In genomic region chr9:61702280-61702966, GRCm38 (mm10) we compare ENCODE assay signal across 8 mouse cellular contexts.
A peak's percentile ranks its signal among the peaks of the same experiment; 100 is the strongest.
DNase-seq lines count a peak whose midpoint lies in the region; ATAC-seq and TF ChIP-seq lines count a peak whose summit lies in the region.

No protein-coding gene starts in this region.

- no peaks in the 10 kb centered on the region for H3K36me3 ChIP-seq in embryonic facial prominence, embryonic 14.5 days (ENCODE audit: control insufficient read depth, insufficient read depth, low read length)
- H3K36me3 ChIP-seq in hindbrain, embryonic 12.5 days, result no peaks in the 10 kb centered on the region

- peaks cover 9% of the 10 kb centered on the region; the same call in 1 of the 2 replicates for H3K27me3 ChIP-seq in embryonic facial prominence, embryonic 14.5 days (replicated peaks; ENCODE audit: control insufficient read depth, insufficient read depth, low read length)
- H3K27me3 ChIP-seq in hindbrain, embryonic 12.5 days, result peaks cover 27% of the 10 kb centered on the region

- ATAC-seq in embryonic facial prominence, embryonic 14.5 days (ENCODE audit: low read depth), result peak; percentile 62; the same call in 1 of the 2 replicates
- ATAC-seq in hindbrain, embryonic 12.5 days (ENCODE audit: low FRiP score), result no peak

- H3K4me3 ChIP-seq in layer of hippocampus, adult 2 months, result no peak overlapping the region
- no peak overlapping the region for H3K4me3 ChIP-seq in embryonic facial prominence, embryonic 14.5 days (ENCODE audit: low read depth, low read length)
- H3K4me3 ChIP-seq in hindbrain, embryonic 12.5 days, result no peak overlapping the region

- no peak overlapping the region for H3K9ac ChIP-seq in embryonic facial prominence, embryonic 14.5 days (ENCODE audit: low read depth, low read length)
- H3K9ac ChIP-seq in hindbrain, embryonic 12.5 days, result no peak overlapping the region

- peaks cover 39% of the 10 kb centered on the region for H3K4me1 ChIP-seq in embryonic facial prominence, embryonic 14.5 days (ENCODE audit: control insufficient read depth, insufficient read depth, low read length)
- peaks cover 3% of the 10 kb centered on the region; the same call in 1 of the 2 replicates for H3K4me1 ChIP-seq in hindbrain, embryonic 12.5 days

- no peak for TF ChIP-seq CTCF in layer of hippocampus, adult 2 months (conservative IDR thresholded peaks at IDR 0.05)

- no peaks in the 10 kb centered on the region for H3K9me3 ChIP-seq in embryonic facial prominence, embryonic 14.5 days (ENCODE audit: control insufficient read depth, low read length)
- no peaks in the 10 kb centered on the region for H3K9me3 ChIP-seq in hindbrain, embryonic 12.5 days (replicated peaks)

- peak overlapping the region; percentile 21 for H3K4me2 ChIP-seq in embryonic facial prominence, embryonic 14.5 days (ENCODE audit: low read depth, low read length)
- H3K4me2 ChIP-seq in hindbrain, embryonic 12.5 days (replicated peaks), result no peak overlapping the region

- WGBS in embryonic facial prominence, embryonic 14.5 days, result 48% methylated on average over 22 of the region's 22 CpGs
- WGBS in hindbrain, embryonic 12.5 days, result 76% methylated on average over 22 of the region's 22 CpGs

- no peak overlapping the region for H3K27ac ChIP-seq in layer of hippocampus, adult 2 months
- H3K27ac ChIP-seq in embryonic facial prominence, embryonic 14.5 days (replicated peaks; ENCODE audit: low read depth, low read length), result peak overlapping the region; percentile 61
- no peak overlapping the region for H3K27ac ChIP-seq in hindbrain, embryonic 12.5 days

- peak; percentile 75 for DNase-seq in layer of hippocampus, adult 9-11 months
- DNase-seq in layer of hippocampus, adult 2 months (ENCODE audit: low spot score in 2 of 2), result no peak
- peak; percentile 93 for DNase-seq in embryonic facial prominence, embryonic 14.5 days (ENCODE audit: low spot score)
- DNase-seq in lung, postnatal 36 days, result peak; percentile 72
- DNase-seq in thymus, postnatal 36 days, result peak; percentile 52 to 63
- DNase-seq in frontal cortex, postnatal 36 days (ENCODE audit: low spot score in 2 of 2), result no peak
- no peak for DNase-seq in cerebellum, postnatal 14 days

Comparison
In these comparisons a context has a peak if more than half of its experiments do, and no peak if none do; other contexts are left out.
1. DNase-seq: peak in layer of hippocampus, adult 9-11 months (single experiment), embryonic facial prominence, embryonic 14.5 days (single experiment), lung, postnatal 36 days (single experiment) and thymus, postnatal 36 days (2 of 2); none in layer of hippocampus, adult 2 months (0 of 2), frontal cortex, postnatal 36 days (0 of 2) and cerebellum, postnatal 14 days (0 of 2).